Mouse (Mus musculus) adrenal gland (tissue): ENCODE results near the gene C130050O18Rik.

ENCODE experiments used
- intact Hi-C: fragments of 180-260 bp; cut with DNase I; formaldehyde crosslinking; loops from one replicate; pipeline ENCODE4 v1.15.1; 2025

Gene C130050O18Rik

DNA sequence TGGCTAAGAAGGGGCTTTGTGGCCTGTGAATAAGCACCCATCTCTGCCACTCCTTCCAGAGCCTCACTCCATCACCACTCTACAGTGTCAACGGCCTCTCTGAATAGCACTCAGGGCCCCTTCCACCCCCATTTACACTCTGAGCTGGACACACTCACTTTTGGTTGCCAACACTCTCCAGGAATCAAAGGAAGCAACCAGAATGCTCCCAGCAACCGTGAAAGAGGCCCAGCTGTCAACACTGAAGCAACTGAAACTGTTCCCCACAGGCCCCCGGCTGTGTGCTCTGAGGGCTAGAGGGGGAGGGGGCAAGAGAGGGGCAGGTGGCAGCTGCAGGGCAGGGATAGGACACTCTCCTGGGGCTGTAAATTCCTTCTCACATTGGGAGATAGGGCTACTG, 13.6 kb downstream of the C130050O18Rik start:
- intact Hi-C loops: no loop called here

DNA sequence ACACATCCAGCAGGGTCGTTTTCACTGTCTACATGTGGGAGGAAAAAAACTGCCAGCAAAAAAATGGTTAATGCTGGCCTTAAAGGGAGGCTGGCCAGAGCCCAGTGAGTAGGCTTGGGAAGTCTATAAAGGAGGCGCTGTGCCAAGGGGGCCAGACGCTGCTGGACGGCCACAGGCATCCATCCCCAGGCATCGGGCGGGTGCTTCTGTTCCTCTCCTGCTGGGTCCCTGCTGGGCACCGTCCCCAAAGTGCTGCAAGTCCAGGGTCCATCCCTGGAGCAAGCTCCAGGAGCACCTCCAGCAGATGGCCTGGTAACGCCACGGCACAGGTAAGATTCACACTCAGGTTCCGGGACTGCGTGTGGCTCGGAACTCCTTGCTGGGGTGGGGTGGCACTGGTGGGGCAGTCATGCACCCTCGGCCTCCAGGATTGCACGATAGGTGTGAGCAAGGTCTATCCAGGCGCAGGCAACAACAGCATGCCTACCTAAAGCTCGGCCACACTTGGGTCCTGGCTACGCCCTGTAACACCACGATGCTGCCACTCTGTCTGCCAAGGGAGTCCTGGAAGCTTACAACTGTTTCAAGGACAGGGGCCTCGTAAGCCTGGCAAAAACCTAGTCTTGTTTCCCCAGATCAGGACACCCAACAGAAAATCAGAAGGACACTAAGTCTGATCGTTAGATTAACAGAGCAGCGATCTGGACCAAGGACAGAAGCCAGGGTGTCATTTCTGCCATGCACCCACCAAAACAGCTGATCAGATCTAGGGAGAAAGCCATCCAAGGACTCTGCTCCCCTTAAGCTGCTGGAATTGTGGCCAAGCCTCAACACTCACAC, 18.2 kb downstream of the C130050O18Rik start, which contains the start of gene Gper1:
TSS of gene Gper1 (plus strand) at position 126 of the 840 bp plus-strand sequence.
- intact Hi-C loops: no loop called here

DNA sequence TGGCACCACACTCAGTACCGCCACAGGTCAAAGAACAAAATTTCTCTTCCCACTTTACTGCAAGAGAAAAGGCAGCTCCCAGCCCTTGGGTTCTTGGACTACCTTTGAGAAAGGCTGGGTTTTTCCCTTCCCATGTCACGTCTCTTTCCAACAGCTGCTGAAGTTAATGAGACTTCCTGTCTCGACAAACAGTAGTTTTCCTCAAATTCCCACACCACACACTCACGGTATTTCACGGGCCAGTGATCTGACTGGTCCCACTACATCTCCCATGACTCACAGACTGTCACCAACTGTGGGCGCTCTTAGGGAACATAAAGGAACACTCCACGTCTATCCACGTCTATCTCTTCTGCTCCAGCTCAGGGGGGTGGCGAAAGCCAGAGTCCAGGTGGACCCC, 20.1 kb downstream of the C130050O18Rik start:
- intact Hi-C loops: no loop called here

DNA sequence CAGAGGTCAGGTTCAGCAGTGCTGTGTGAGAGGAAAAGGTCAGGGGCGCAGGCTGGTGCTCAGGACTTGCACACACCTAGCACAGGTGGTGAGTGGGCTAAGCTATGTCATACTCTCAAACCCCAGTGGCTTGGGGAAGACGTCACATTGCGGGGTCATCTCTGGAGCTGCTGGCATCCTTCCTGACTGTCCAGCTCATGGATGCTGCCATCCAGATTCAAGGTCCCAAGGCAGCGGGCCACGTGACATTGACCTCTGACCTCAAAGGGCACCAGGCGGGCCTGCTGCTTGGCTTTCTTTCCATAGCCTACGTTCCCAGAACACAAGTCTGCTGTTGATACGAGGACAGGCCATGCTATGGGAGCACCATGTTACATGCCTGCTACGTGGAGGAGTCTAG, 21.9 kb downstream of the C130050O18Rik start:
- intact Hi-C loops: no loop called here

DNA sequence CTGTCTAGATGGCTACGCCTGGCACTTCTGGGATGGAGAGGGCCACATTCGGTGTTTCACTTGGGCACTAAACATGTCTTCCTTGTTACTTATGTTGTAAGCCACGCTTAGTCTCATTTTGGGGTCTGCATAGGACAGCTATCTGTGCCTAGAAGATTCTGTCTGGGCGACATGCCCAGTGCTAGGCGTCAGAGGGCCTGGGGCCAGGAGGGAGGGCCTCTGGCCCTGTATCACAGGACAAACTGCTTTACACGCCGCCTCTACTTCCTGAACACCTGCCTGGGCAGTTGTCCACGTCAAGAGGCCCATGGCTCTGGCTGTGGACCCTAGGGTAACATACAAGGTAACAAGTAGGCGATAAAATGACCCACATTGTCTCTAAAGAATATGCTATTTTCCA, 22.9 kb downstream of the C130050O18Rik start:
- intact Hi-C loops: no loop called here

DNA sequence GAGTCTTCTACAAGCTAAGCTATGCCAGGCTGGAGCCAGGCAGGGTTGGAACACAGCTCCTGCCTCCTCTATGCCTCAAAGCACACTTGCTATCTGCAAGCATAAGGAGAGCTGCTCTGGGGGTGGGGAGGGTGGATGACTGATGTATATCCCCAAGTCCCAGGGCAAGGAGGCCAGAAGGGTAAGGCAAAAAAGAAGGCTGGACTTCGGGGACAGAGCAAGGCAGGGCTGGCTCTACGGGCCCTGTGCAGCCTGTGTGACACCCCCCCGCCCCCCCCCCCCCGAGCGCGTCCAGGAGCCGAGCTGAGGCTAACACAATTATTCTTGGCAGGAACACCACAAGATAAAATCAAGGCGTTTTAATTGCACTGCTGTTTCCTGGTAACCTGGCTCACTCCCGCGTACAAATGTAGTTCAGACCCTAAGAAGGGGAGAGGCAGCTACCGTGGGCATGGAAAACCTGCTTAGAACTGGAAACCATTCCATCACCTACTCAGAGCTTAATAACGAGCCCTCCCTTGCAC, 24.8 kb downstream of the C130050O18Rik start:
- intact Hi-C loops: loop anchor here (5.0 kb wide), 1 partner anchor 77 kb away; no protein-coding TSS in a partner anchor

DNA sequence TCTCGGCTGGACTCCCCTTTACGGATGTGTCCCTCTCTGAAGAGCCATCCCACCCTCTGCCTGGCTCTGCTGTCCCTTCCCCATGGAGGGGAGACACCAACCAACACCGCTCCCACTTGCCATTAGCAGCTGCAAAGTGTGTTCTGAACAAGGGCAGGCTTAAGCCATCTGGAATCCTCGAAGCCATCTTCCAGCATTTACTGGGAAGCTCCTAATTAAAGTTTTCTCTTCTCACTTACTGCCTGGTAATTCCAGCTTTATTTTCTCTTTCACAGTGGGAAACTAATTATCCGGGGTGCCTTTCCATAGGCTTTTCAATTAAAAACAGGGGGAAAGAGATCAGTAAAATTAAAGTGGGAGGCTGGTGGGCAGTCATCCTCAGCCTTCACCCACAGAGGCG, 27.3 kb downstream of the C130050O18Rik start:
- intact Hi-C loops: loop anchor here (5.0 kb wide), 1 partner anchor 75 kb away; no protein-coding TSS in a partner anchor

DNA sequence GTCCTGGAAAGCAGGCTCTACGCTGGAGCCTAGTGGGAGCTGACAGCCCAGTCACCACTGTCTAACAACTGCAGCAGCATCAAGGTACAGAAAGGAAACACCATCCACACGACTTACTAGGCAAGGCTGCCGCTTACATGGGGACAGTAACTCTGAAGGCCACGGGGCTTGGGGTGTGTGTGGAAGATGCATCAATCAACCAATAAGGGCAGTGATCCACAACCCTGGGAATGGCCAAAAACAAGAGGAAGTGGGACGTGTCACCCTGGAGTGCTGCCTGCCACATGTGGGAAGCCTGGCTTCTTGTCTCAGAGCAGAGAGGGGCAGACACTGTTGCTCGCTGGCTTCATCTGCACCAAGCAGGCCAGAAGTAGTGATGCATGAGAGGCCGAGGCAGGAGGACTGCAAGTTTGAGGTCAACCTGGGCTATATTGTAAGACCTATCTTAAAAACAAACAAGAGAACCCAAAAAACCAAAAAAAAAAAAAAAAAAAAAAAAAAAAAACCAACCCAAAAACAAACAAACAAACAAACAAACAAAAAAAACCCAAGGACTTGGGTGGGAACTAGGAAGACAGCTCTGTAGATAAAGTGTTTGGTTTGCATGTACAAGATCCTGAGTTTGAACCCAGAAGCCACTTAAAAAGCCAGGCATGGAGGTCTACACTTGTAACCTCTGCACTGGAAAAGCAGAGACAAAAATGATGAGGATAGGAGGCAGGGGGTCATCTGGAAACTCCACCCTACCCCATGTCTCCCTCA, 27.8 kb downstream of the C130050O18Rik start:
- intact Hi-C loops: loop anchor here (5.0 kb wide), 1 partner anchor 74 kb away; no protein-coding TSS in a partner anchor

DNA sequence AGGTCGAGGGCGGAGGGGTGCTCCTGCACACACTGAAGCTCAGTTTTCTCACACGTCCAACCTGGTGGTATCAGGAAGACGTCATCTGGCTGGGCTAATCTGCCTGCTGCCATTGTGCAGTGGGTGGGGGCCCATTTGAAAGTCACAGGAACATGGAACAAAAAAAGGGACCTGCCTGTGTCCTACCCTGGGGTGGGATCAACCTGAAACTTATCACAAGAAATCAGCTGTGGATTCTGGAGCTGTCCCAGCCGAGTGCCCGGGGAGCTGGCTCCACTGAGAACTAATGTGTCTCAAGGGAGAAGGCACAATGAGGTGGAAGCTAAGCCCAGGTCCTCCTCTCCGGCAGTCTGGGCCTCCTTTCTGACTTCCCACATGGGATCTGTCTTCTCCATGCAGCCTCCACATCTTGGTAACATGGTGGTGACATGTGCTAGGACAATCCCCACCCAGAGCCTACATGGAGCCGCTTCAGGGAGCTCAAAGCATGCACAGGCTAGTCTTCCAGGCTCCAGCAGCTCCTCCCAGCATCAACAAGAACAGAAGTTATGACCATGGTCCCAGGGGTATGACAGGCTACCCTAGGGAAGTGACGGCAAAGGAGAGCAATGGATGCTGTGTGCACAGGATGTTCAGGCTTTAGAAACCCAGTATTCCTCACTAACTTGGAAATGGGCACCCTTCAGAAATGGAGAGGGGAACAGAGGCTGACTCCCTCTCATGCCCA, 28.9 kb downstream of the C130050O18Rik start:
- intact Hi-C loops: loop anchor here (5.0 kb wide), 1 partner anchor 73 kb away; no protein-coding TSS in a partner anchor

DNA sequence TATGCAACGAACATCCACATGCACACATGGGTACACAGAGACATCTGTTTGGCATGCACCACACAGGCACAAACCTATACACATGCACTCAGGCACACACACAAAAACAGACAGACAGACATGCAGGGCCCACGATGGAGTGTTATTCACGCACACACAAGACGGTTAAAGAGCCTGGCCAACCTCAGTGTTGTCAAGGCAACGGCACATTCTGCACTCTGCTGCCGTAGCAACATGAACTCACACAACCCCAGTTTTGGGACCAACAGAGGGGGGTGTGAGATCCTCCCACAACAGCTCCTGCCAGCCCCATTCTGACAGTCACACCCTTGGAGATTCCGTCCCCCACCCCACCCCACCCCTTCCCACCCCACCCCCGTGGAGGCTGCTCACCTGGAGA, 29.9 kb downstream of the C130050O18Rik start:
- intact Hi-C loops: loop anchor here (5.0 kb wide), 1 partner anchor 72 kb away; no protein-coding TSS in a partner anchor

DNA sequence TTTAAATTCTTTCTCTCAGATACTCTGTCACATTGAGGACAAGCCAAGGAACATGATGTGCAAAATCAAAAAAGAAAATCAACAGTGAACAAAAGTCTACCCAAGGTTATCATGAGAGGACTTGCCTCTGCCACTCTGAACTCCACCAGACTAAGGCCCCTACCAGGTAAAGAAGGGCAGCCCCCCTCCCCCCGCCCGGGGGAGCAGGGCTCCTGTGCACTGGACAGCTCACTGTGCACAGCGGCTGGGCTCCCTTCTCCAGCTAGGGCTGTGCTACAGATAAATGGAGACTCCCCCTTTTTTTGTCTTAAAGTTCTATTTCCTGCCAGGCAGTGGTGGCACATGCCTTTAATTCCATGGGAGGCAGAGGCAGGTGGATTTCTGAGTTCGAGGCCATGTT, 32.7 kb downstream of the C130050O18Rik start:
- intact Hi-C loops: no loop called here

DNA sequence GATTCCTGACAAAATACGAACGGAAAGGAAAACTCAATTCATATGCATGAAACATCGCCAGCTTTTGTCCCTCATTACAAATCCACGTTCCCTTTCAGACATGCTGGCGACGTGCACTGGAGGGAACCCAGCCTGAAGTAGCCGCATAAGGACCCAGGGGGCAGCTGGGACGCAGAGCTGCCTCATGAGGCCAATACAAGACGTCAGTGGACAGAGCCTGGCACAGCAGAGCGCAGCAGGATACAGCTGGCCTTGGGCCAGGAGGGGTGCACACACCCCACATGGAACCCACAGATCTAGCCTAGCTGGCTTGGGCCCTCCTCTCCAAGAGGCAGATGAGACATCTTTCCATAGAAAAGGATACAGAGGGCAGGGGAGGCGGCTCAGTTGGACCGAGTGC, 33.4 kb downstream of the C130050O18Rik start:
- intact Hi-C loops: no loop called here

DNA sequence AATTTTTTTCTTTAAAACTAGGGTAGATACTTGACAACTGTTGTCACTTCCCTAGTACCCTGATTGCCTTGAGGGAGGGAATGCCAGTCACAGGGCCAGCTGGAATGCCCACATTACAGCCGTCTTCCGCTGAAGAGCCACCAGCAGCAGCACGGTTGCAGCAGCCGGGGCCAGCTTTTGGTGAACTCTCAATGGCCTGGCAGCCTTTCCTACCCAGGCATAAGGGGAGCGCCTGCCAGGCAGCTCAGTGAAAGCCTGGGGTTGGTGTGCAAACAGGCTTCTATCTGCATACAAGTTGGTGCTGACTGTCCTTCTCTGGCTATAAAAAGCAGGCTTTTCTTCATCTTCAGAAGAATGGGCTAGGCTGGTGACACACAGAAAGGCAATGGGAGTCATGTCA, 35.4 kb downstream of the C130050O18Rik start:
- intact Hi-C loops: no loop called here

DNA sequence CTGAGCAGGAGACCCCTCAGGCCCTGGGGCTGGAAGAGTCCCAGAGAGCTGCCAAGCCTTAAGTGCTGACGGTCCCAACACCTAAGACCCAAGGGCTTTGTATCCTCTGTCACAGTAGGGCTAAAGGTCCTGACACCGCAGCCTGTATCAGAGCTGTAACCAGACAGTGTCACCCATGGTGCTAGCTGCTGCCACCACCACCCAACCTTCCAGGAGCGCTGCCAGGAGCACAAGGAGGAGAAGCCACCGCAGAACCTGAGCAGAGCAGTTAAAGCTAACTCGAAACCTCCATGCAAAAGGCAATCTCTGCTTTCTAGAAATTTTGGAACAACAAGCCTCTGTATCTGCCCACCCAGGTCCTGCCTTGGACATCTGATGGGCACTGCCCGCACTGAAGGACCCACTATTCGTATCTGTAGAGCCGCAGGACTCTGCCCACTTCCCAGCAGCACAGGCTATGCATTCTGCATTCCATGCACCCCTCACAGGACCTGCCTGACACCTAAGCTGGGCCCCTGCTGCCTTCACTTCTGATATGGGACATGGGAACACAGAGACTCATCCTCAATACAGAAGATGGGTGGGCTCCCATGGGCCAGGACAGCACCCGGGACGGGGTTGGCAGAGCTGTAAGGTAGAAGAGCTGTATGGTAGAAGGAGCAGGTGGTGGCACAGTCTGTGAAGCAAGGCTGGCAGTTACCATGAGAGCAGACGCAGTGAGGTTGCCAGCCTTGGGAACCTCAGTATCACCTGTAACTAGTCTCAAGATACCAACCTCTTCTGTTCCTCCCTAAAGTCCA, 36.0 kb downstream of the C130050O18Rik start:
- intact Hi-C loops: no loop called here

DNA sequence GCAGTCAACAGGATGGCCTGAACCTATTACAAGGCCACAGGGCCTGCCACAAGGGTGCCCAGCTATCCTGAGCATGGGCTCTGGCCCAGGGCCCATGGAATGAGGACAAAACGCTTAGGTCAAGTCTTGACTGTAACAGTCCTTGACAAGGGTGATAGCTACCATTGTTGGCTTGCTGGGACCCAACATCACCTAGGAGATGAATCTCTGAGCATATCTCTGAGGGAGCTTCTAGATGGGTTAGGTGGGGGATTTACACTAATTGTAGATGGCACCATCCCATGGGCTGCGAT, 36.6 kb downstream of the C130050O18Rik start:
- intact Hi-C loops: no loop called here

DNA sequence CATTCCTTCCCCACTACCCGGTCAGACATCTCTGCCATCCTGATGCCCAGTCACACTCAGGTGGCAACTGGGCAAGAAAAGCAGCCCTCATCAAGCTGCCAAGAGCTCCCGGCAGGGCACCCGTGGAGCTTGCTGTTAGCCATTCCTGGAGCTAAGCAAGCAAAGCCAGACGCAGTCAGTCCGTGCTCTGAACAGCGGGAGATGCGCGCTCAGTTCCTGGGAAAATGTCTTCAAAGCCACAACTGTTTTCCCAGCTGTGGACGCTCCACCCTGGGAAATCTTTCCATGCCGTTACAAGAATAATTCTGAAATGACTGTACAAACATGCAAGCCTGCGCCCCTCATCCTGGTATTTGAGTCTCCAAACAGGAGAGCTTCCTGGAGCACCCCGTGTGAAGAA, 37.3 kb downstream of the C130050O18Rik start:
- intact Hi-C loops: no loop called here

DNA sequence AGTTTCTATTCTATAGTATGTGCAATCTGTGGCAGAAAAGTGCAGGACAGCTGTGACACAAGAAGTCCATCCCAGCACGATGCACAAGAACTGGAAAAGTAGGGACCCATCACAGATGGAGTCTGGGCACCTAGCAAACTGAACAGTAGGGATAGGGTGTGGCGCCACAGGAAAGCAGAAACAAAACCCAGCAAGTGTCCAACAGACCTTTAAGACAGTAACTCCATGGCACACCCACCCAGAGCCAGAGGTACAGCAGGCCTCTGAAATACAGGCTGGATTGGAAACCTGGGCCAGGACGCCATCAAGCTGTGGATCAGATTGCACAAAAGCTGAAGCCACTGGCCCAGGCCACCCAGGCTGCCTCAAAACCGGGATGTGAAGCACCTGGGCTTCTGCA, 37.9 kb downstream of the C130050O18Rik start:
- intact Hi-C loops: no loop called here

DNA sequence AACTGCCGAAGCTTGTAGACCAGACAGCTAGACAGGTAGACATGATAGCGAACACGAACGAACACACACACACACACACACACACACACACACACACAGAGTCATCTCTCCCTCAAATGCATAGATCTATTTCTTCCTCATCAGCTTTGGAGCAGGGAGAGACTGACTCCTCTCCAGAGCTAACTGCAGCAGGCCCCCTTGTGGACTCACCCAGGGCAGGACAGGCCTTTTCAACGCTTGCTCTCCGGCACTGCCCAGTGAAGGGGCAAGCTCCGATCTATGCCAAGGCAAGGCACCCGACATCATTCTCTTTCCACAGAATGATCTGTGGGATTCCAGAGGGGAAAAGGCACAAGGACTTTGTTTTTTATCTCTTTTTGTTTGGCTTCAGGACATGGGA, 40.2 kb downstream of the C130050O18Rik start:
- intact Hi-C loops: no loop called here

DNA sequence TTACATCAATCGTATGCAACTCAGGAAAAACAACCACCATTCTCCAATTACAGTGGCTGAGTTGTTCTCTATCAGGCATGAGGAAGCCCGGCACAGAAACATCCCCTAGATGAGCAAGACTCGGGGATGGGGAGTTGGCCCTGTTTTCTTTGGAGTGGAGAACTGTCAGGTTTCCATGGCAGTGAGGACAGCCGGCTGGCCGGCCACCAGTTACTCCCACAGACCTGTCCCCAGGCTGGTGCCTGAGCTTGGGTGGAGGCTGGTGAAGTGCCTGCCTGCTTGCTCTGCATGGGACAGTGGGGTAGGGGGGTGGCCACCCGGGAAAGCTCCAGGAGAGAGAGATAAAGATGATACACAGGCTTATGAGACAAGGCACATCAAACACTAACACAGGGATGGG, 42.9 kb downstream of the C130050O18Rik start:
- intact Hi-C loops: no loop called here

DNA sequence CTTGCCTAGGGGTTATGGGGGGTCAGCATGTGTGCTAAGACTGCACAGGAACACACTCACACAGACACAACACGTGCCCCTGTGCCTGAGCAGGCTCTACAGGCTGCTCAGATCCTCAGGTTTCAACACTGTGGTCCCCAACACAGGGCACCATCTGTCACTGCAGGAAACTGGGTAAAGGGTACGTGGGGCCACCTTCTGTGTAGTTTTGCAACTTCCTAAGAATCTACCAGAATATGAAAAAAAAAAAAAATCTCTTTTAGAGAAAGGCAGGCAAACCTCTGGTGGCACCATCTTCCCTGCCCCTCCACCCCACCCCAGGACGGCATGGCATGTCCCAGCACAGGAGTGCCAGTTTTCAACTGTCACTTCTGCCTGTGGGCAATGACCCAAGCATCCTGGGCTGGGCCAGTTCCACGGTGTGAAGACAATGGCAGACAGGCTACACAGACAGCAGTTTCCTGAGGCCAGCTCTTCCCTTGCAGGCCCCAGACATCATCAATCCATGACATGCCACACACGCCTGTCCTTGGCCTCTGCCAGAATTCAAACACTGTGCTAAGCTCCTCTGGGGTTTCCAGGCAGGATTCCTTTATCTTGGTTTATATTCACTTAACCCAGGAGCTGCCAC, 44.2 kb downstream of the C130050O18Rik start:
- intact Hi-C loops: no loop called here
